Mouse (Mus musculus) natural killer cell, adult 2 months (primary cell): ENCODE results near the gene Hdgfl2.
A peak's percentile ranks its signal among the peaks of the same experiment; 100 is the strongest.

ENCODE experiments used
- DNase-seq, 2 experiments: peaks; one replicate each; pipeline ENCODE4 v3.0.0; 2022; ENCODE audit warnings: low spot score in 2 of 2

The Hdgfl2 gene

DNA sequence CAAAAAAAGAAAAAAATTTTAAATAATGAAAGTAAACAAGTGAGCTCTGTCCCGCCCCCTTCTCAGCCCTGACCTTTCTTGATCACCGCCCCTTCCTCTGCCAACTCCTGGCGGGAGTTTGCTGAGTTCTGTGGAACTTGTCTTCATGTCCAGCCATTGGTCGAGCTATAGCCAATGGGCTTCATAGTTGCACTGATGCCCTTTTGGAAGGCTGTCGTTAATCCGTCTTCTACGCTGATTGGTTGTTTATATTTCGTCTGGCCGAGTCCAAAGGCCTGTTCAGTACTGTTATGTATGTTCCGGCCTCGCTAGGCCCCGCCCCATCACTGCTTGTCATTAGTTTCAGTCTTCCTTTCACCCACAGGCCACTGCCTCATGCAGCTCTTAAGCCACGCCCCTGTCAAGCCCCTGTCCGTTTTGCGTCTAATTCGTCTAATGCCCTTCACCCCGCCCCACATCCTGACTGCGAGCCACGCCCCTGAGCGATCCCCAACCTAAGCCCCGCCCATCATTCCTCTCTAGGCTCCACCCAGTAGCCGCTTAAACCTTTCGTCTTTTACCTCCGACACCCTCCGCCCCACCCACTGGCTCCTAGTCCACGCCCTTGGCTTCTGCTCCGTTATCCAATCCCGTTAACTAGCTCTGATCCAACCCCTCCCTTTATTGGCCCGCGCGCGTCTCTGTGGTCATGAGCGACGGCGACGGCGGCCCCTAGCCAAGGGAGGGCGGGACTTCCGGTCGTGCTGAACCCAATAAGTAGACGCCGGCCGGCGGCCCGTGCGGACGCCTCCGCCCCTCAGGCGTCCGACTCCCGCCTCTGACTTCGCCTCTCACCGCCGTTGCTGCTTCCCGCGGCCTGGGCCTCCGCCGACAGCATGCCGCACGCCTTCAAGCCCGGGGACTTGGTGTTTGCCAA is at the start of gene Hdgfl2:
Gene Hdgfl2 (plus strand): TSS at position 755 of the 916 bp plus-strand sequence.
- DNase-seq, result peak; percentile 100

DNA sequence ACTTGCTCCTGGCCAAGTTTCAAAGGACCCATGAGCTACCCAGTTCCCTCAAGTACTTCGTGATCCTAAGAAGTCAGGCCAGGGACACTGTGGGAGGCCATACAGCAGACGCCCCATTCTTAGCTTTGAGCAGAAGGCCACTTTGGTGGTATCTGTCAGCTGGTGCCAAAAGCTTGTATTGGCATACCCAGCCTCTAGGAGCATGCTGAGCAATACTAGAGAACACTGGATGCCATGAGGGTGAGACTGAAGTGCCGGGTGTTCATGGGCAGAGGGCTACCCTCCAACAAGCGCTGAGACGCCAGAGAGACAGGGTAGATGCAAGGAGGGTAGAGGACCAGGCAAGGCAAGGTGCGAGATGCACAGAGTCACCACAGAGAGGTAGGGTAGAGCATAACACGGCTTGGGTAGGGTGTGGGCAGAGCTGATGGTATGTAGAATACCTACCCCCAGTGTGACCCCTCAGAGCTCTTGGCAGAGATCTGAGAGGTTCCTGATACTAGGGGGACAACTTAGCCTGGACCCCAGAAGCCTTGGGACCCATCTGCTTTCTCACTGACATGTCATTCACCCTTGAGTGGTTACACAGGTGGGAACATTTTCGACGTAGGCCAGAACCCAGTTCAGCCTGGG is 49.1 kb upstream of the Hdgfl2 start:
- no peak for DNase-seq

DNA sequence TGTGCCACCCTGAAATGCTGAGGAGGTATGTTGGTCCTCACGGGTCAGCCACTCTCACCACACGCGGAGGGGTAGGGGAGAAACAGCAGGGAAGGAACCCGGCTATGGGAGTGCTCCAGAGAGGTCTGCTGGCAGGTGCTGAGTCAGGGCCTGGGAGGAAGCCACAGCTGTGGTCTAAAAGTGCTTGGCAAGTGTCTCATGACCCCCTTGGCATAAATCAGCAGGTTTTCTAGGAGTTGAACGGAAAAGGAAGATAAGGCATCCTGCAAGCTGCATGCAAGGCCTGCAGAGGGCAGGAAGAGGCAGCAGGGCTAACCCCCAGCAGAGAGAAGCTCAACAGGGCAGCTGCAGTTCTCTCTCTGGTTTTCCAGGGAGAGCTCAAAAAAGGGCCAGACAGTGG is 48.5 kb upstream of the Hdgfl2 start:
- DNase-seq, result no peak

DNA sequence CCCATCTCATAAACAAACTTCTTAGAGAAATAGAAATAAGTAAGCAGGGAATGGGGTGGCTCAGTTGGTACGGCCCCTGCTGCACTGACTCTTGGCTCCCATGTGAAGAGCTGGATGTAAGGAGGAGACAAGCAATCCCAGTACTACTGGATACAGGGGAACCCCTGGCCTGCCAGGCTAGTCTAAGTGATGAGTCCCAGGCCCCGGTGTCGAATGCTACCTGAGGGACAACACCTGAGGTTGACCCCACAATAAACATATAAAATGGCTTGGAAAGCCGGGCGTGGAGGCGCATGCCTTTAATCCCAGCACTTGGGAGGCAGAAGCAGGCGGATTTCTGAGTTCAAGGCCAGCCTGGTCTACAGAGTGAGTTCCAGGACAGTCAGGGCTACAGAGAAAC is 48.0 kb upstream of the Hdgfl2 start:
- no peak for DNase-seq

DNA sequence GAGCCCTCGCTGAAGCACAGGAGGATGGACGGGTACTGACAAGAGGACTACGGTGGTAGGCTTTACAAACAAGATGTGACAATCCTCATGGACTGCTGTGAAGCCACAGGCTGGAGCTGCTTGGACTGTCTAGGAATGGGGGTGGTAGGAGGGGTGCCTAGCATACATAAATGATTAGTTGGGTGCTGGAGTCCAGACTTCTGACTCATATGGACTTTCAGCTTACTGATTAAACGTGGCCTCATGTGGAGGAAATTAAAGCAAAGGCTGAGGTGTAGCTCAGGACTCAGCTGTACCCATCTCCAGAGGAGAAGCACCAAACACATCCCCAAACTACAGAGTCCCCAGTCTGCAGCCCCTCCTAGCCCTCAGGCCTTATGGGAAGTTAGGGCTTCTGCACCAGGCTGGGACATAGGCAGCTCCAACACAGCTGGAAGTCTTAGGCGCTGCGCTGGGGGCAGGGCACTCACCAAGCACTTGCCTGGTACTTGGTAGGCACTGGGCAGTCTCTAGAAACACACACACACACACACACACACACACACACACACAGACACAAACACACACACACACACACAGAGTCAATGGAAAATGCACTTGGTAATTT is 47.2 kb upstream of the Hdgfl2 start:
- no peak for DNase-seq

DNA sequence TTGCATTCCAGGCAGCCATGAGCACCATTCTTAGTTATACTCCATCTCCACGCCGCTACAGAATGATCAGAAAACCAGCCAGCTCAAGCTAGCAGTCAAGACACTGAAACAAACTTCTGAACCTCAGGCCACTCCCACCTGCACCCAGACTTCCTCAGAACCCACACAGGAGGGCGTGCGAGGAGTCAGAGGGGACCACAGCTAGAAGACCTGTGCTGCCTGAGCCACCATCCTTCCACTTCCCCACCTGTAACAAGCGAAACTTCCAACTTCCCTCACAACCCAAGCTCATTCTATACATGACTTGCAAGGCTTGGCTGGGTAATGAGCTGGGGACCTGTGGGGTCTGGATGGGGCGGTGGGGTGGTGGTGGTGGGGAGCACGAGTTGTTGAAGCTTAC is 46.6 kb upstream of the Hdgfl2 start:
- DNase-seq, result peak in 1 of 2 experiments; percentile 61

GRCm38 (mm10) chr17:56034040-56034725 is 45.3 kb upstream of the Hdgfl2 start:
- no peak for DNase-seq

- DNase-seq, result peak in 1 of 2 experiments; percentile 13
Observed at GRCm38 (mm10) chr17:56034726-56035100, 44.7 kb upstream of the Hdgfl2 start.

DNA sequence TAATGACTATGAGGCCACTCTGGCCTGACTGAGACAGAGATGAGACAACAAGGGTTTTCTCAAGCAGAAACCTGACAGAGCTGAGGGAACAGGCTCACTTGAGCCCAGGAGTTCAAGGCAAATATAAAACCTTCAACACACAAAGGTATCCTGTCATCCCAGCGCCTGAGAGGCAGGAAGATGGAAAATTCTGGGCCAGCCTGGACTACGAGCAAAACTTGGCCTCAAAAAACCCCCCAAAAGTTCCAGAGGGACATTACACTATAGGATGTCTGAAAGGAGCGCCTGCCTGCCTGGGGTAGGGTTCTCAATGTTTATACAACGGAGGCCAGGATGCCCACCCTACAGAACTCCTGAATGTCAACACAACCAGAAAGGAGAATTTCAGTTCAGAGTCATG is 44.2 kb upstream of the Hdgfl2 start:
- DNase-seq, result no peak

- DNase-seq, result peak; percentile 100
Observed at GRCm38 (mm10) chr17:56036176-56036900, 43.1 kb upstream of the Hdgfl2 start, which contains the start of gene Sh3gl1. TSS of gene Sh3gl1 (minus strand) at chr17:56036635.

- no peak for DNase-seq
Observed at GRCm38 (mm10) chr17:56036901-56037287, 42.5 kb upstream of the Hdgfl2 start.

DNA sequence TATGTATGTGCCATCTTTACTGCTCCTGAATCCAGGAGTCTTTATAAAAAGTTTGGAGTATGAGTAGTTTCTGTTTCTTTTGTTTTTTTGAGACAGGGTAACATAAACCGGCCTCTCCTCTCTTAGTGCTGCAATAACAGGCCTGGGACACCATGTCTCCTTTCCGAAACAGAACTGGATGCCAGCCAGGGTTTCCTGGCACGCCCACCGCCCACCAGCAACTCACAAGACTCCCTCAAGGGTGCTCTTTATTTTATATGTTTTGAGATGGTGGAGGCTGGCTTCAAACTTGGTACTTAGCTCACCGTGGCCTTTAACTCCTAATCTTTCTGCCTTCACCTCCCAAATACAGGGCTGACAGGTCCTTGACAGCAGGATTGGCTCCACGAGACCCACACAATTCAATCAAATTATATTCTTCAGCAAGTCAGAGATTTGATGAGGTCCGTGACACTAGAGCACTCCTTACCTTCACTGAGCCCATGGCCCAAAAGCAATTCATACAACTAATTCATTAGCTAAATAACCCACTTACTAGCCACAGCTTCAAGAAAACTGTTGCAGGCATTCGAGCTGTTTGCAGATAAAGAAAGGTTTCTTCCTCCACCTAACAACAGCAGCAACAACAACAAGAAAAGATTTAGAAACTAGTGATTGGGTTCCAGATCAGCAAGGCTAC is 40.7 kb upstream of the Hdgfl2 start:
- no peak for DNase-seq

- DNase-seq, result no peak
Observed at GRCm38 (mm10) chr17:56039345-56039744, 40.1 kb upstream of the Hdgfl2 start.

DNA sequence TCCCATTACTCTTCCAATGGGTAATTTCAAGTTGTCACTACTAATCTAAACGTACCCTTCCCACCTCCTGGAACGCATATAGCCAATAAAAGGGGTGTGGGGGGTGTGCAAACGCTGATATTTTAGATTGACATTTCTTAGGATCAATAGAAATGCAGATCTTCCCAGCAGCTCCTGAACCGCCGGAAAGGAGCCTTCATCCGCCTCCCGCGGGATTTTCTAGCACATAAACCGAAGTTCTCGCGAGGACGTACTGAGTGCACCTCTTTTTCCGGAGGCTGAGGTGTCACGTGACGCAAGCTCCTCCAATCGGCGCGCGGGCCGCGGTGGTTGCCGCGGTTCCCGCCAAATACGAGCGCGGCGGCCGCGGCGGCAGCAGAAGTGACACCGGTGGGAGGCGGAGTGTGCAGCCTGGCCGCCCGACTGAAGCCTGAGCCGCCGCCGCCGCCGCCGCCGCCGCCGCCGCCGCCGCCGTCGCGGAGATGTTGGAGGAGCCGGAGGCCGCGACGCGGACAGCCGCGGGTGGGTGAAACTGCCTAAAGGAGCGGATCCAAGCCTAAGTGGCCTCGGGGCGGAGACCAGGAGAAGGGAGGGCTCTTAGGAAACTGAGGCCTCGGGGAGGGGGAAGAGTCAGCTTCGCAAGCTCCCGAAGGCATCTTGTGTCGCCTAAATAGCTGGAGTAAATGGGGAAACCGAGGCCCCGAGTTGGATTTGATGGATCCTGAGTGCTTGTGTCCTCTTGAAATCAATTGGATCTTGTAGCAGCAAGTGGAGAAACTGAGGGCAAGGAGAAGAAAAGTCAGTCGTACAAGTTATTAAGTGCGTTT is 39.2 kb upstream of the Hdgfl2 start, which contains the start of gene Chaf1a:
Gene Chaf1a (plus strand): TSS at position 410 of the 827 bp plus-strand sequence.
- peak; percentile 95 for DNase-seq

DNA sequence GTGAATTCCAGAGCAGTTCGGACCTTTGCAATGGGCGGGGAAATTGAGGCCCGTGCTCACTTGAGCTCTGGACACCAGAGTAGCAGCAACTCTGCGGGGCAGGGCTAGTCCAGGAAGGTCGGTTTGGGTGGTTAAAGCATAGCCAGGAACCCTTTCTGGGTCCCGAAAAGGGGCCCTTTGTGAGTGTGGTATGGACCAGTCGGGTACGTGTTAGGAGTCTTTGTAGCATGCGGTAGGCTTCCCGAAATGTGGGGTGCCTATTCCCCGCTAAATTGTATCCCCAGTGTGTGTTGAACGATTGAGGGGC is 38.6 kb upstream of the Hdgfl2 start:
- no peak for DNase-seq

DNA sequence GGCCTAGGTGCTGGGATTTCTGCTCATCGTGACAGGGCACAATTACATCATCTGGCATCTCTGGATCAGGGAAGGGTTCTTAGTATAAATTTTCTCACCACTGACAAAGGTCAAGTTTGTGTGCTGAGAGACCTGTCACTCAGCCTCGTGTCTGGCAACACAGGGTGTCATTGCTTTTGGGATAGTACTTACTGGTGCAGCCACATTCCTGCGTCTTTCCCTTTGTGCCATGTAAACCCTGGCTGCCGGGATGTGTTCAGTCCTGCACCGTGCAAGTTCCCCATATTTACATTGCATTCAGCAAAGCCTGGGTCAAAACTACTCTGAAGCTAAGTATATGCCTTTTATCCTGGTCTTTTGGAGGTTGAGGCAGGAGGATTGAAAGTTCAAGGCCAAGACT is 28.1 kb upstream of the Hdgfl2 start:
- no peak for DNase-seq

DNA sequence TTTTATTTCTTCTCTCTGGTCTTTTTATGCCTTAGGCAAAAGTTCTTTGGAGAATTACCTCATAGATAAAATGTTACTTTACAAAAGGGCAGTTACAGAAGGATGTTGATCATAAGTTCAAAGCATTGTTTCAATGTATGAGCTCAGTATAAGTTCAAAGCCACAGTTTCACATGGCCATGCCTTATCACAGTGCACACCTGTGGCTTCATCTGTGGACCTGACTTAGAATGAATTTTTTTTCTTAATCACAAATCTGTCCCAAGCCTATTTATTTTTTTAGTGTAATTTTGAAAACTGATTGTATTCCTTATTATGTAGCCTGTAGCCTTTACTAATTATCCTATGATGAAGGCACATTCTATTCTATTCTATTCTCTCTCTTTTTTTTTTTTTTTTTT is 24.5 kb upstream of the Hdgfl2 start:
- no peak for DNase-seq

- no peak for DNase-seq
Observed at GRCm38 (mm10) chr17:56055945-56056678, 23.3 kb upstream of the Hdgfl2 start.

DNA sequence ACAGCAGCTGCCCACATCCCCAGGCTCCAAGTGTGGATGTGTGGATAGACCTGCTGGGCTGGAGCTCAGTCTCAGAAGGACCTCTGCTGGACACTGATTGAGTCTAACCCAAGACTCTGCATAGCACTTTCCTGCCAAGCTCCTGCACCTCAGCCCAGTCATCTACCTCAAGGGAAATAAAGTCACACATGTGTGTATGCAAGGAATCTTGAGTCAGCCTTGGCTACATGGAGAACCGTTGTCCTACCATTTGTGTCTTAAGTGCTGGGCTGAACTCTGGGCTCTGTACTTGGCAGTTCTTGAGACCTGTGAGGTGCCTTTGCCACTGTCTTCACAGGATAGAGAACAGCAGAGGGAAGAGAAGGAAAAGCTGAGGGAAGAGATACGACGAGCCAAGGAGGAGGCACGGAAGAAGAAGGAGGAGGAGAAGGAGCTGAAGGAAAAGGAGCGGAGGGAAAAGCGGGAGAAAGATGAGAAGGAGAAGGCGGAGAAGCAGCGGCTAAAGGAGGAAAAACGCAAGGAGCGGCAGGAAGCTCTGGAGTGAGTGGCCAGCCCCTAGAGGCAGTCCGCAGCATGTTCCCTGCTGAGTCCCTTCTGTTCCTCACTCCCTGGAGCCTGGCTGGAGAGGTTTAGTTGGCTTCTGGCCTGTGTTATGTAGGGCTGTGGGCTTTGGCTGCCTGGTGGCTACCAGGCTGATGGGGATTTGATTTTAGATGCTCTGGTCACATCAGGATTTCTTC is 21.9 kb upstream of the Hdgfl2 start:
- no peak for DNase-seq
